Mouse (Mus musculus): ENCODE data around the gene Gpr132. TPM values are rescaled to one million over a fixed set of nuclear protein-coding genes. Genes with fewer than 3 reads are reported as not detected.
"Not testable (repeated sequence)": the region's sequence is repeated elsewhere in the genome, so short reads cannot be mapped to it uniquely, and the experiment has no call there.

The Gpr132 gene
- polyA plus RNA-seq, 1 experiment from 2014 or later = 0.11 TPM

GRCm38 (mm10) chr12:112828501-112829243, 39.4 kb downstream of the Gpr132 start:
- H3K4me2 ChIP-seq (replicated peaks) = peak overlapping the region; percentile 80

DNA sequence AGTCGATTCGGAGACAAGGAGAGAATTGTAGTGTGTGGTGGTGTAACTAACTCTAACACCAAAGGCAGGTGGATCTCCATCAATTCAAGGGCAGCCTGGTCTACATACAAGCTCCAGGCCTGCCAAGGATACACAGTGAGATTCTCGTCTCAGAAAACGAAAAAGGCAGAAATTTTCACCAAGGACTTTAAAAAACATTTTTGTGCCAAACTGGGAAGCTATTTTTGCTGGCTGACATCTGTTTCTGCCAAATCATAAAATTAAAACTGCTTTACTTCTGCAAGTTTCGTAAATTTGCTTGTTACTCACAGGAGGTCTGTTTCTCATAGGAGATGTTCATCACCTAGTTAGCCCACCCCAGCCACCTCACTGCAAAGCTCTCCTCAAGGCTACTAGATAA, 42.1 kb downstream of the Gpr132 start:
- Histone ChIP-seq H3K36me3 (peaks cover 52% of the 10 kb centered on the region), H3K4me2 (replicated peaks) (peak overlapping the region; percentile 80), H3K27me3 (no peaks in the 10 kb centered on the region), H3K9me3 (no peaks in the 10 kb centered on the region), H3K4me3 (peak overlapping the region; percentile 95; the same call in 1 of the 2 replicates), H3K9ac (peak overlapping the region; percentile 95), H3K27ac (no peak overlapping the region), H3K4me1 (peaks cover 54% of the 10 kb centered on the region)
- 84% methylated on average over 5 of the region's 5 CpGs for WGBS
- ATAC-seq (ENCODE audit: low FRiP score, low read depth) = no peak

More at GRCm38 (mm10) chr12:112828501-112829243, 39.4 kb downstream of the Gpr132 start:
- H3K4me1 ChIP-seq = peaks cover 45% of the 10 kb centered on the region
- H3K4me3 ChIP-seq = peak overlapping the region; percentile 95
- H3K27me3 ChIP-seq = no peaks in the 10 kb centered on the region
- H3K36me3 ChIP-seq = peaks cover 53% of the 10 kb centered on the region
- peak overlapping the region; percentile 87 for H3K27ac ChIP-seq
- peak overlapping the region; percentile 95 for H3K9ac ChIP-seq
- WGBS = under 1% methylated on average over 45 of the region's 51 CpGs
- ATAC-seq (ENCODE audit: low FRiP score, low read depth) = peak; percentile 83
- no peaks in the 10 kb centered on the region for H3K9me3 ChIP-seq

DNA sequence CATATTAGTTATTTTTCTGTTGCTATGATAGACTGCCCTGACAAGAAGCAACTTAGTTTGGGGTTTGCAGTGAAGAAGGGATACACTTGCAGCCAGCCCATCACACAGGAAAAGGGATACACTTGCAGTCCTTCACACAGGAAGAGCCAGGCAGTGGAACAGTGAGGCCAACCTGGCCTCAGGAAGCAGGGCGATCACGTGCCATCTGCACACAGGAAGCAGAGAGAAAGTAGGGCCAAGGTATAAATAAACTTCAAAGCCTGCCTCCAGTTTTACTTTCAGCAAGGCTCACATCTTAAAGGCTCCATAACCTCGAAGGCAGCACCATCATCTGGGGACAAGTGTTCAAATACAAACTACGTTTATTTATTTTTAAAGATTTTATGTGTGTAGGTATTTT, 44.8 kb downstream of the Gpr132 start:
- Histone ChIP-seq H3K9me3 (no peaks in the 10 kb centered on the region), H3K4me3 (no peak overlapping the region), H3K27me3 (no peaks in the 10 kb centered on the region), H3K4me1 (peaks cover 46% of the 10 kb centered on the region), H3K9ac (0 out of 2 replicates have a peak overlapping the region, but pooled peaks have one; percentile 43), H3K27ac (no peak overlapping the region), H3K36me3 (peaks cover 79% of the 10 kb centered on the region), H3K4me2 (replicated peaks) (no peak overlapping the region)
- ATAC-seq (ENCODE audit: low FRiP score, low read depth) = no peak
- WGBS = 75% methylated on average over 4 of the region's 4 CpGs

DNA sequence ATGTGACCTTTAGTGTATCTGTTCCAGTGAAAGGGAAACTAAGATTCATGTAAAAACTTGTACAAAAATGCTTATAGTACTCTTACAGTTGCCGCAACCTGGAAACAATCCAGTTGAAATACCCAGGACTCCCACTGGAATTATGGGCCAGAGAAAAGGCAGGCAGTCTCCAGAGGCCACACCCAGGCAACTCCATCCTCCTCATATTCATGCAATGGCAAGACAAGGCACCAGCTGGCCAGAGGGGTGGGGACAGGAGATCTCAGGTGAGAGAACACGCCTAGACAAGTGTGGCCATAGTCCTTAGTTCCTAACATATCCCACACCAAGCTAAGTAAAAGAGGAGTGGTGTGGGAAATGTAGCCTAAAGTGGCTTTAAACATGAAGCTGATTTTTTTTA, 45.4 kb downstream of the Gpr132 start:
- H3K4me1 ChIP-seq = peaks cover 40% of the 10 kb centered on the region
- H3K4me2 ChIP-seq (replicated peaks) = no peak overlapping the region
- no peaks in the 10 kb centered on the region for H3K9me3 ChIP-seq
- H3K4me3 ChIP-seq = no peak overlapping the region
- WGBS = 69% methylated on average over 2 of the region's 2 CpGs
- peaks cover 80% of the 10 kb centered on the region for H3K36me3 ChIP-seq
- H3K27ac ChIP-seq = no peak overlapping the region
- ATAC-seq (ENCODE audit: low FRiP score, low read depth) = no peak
- no peak overlapping the region for H3K9ac ChIP-seq
- H3K27me3 ChIP-seq = no peaks in the 10 kb centered on the region

DNA sequence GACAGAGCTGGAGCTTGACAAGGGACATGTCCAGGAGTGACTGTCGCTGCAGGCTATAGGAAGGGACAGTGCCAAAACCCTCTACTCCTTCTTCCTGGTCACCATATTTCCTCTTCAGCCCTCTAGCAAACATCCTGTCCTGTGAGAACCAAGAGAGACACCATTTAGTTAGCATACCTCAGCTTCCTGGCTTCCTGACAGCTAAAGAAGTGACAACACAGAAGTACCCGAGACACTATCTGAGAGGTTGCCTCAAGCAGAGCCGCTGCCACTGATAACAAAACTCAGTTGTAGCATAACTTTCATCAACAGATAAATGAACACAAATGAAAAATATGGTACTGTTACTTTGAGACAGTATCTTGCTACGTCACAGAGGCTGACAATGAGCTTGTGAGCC, 46.1 kb downstream of the Gpr132 start:
- Histone ChIP-seq H3K4me1 (peaks cover 33% of the 10 kb centered on the region), H3K27me3 (no peaks in the 10 kb centered on the region), H3K9ac (no peak overlapping the region), H3K9me3 (no peaks in the 10 kb centered on the region), H3K27ac (no peak overlapping the region), H3K4me3 (no peak overlapping the region), H3K36me3 (peaks cover 79% of the 10 kb centered on the region), H3K4me2 (replicated peaks) (no peak overlapping the region)
- 87% methylated on average over 4 of the region's 4 CpGs for WGBS
- no peak for ATAC-seq (ENCODE audit: low FRiP score, low read depth)

- Histone ChIP-seq H3K4me1 (peaks cover 26% of the 10 kb centered on the region), H3K9me3 (no peaks in the 10 kb centered on the region), H3K9ac (no peak overlapping the region), H3K27ac (no peak overlapping the region), H3K4me2 (replicated peaks) (no peak overlapping the region), H3K4me3 (no peak overlapping the region), H3K27me3 (no peaks in the 10 kb centered on the region), H3K36me3 (peaks cover 74% of the 10 kb centered on the region)
- ATAC-seq (ENCODE audit: low FRiP score, low read depth) = no peak
- 68% methylated on average over 1 of the region's 1 CpGs for WGBS
Measured at GRCm38 (mm10) chr12:112821216-112821615, 46.8 kb downstream of the Gpr132 start.

DNA sequence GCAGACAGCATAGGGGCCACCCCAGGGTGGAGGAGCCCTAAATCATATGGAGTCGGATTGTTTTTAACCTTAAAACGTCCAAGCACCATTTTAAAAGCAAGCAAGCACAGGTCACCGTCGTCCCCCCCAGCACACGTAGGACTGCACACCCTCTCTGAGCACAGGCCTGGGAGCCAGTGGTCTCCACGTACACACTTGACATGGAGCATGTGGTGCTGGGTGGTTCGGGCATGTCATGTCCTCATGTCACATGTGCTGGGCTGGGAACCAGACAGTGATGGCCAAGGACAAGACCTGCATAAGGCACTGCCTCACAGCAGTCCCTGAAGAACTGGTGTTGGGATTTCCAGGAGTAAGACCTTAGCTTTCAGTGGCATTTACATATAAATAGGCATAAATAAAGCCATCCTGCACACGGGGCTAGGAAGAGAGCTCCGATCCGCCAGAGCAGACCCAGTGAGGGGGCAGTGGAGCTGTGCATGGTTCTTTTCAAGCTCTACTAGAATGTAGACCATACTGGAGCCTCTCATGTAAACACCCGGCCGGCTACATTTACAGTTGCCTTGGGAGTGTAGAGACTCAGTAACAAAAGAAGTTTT, 47.5 kb downstream of the Gpr132 start:
- Histone ChIP-seq H3K9ac (no peak overlapping the region), H3K36me3 (peaks cover 67% of the 10 kb centered on the region), H3K27me3 (no peaks in the 10 kb centered on the region), H3K9me3 (no peaks in the 10 kb centered on the region), H3K4me1 (peaks cover 19% of the 10 kb centered on the region), H3K27ac (no peak overlapping the region), H3K4me2 (replicated peaks) (no peak overlapping the region), H3K4me3 (no peak overlapping the region)
- WGBS = 87% methylated on average over 12 of the region's 12 CpGs
- no peak for ATAC-seq (ENCODE audit: low FRiP score, low read depth)

- 89% methylated on average over 8 of the region's 8 CpGs for WGBS
- peaks cover 14% of the 10 kb centered on the region; the same call in 1 of the 2 replicates for H3K4me1 ChIP-seq
- peaks cover 68% of the 10 kb centered on the region for H3K36me3 ChIP-seq
- no peaks in the 10 kb centered on the region for H3K27me3 ChIP-seq
- H3K4me2 ChIP-seq (replicated peaks) = no peak overlapping the region
- H3K9ac ChIP-seq = no peak overlapping the region
- H3K4me3 ChIP-seq = no peak overlapping the region
- H3K27ac ChIP-seq = no peak overlapping the region
- no peaks in the 10 kb centered on the region for H3K9me3 ChIP-seq
- no peak for ATAC-seq (ENCODE audit: low FRiP score, low read depth)
Measured at GRCm38 (mm10) chr12:112819057-112819662, 48.9 kb downstream of the Gpr132 start.

GRCm38 (mm10) chr12:112816866-112817265, 51.2 kb downstream of the Gpr132 start:
- H3K4me3 ChIP-seq; H3K27ac ChIP-seq; ATAC-seq (ENCODE audit: low FRiP score, low read depth); H3K9ac ChIP-seq; H3K27me3 ChIP-seq; H3K4me1 ChIP-seq; H3K9me3 ChIP-seq; H3K4me2 ChIP-seq (replicated peaks): not testable (repeated sequence)
- 79% methylated on average over 7 of the region's 7 CpGs for WGBS
- H3K36me3 ChIP-seq = peaks cover 79% of the 10 kb centered on the region

GRCm38 (mm10) chr12:112816294-112816693, 51.7 kb downstream of the Gpr132 start:
- WGBS = 52% methylated on average over 4 of the region's 4 CpGs
- Histone ChIP-seq H3K36me3 (peaks cover 75% of the 10 kb centered on the region), H3K4me3 (no peak overlapping the region), H3K4me1 (no peaks in the 10 kb centered on the region), H3K27me3 (no peaks in the 10 kb centered on the region), H3K9ac (no peak overlapping the region), H3K9me3 (no peaks in the 10 kb centered on the region), H3K27ac (no peak overlapping the region), H3K4me2 (replicated peaks) (no peak overlapping the region)
- ATAC-seq (ENCODE audit: low FRiP score, low read depth) = no peak

DNA sequence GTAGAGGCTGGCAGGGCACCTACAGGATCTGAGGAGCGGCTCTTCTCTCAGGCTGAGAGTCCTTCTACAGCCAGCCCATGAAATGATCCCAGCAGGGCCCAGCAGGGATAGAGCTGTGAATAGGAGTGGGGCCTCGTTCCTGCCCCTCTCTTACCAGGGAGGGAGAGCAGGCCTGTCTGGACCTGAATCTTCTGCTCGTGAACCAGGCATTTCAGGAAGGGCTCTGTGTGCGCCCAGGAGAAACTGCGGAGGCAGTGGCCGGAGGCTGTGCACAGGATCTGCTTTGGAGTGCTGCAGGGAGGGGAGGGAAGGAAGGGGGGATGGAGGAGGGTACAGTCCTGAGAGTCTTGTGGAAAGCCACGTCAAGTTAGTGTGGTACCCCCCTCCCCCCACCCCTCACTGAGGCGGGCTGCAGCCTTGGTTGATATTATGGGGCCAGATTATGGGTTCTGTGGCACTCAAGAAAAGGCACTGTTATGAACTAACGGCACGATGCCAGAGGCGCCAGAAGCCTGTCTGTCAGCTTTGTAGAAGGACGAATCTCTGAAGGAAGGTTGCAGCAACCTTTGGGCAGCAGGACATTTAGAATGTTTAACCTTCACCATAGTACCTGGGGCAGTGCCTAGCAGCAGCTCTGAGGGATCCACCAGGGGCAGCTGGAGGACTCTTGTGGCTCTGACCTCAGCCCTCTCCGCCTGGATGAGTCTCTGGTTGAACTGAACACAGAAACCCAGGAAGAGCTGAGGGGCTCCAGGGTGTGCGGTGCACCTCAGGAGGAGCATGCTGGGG, 53.2 kb downstream of the Gpr132 start:
- Histone ChIP-seq H3K4me1 (peaks cover 4% of the 10 kb centered on the region; the same call in 1 of the 2 replicates), H3K4me2 (replicated peaks) (no peak overlapping the region), H3K9me3 (no peaks in the 10 kb centered on the region), H3K27ac (no peak overlapping the region), H3K9ac (no peak overlapping the region), H3K4me3 (no peak overlapping the region), H3K27me3 (peaks cover 12% of the 10 kb centered on the region), H3K36me3 (peaks cover 62% of the 10 kb centered on the region)
- ATAC-seq (ENCODE audit: low FRiP score, low read depth) = no peak
- 76% methylated on average over 14 of the region's 14 CpGs for WGBS

DNA sequence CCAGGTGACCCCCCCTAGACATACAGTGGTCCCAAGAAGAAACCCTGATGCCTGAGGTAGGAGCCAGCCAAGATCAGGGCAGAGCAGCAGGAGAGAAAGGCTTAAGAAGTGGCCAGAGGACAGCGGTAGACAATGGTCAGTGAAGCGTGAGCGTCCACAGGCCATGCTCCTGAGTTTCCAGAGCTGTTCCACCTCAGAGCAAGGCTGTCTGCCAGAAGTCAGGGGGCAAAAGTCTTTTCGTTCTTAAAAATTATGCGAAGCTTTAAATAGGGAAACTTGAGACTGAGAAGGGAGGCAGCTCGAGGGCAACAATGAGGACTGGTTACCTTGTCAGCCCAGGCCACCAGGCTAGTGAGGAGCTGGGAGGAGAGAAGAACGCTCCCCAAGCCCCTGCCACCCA, 54.7 kb downstream of the Gpr132 start:
- Histone ChIP-seq H3K4me1 (peaks cover 15% of the 10 kb centered on the region), H3K27me3 (peaks cover 19% of the 10 kb centered on the region), H3K4me2 (replicated peaks) (no peak overlapping the region), H3K27ac (no peak overlapping the region), H3K36me3 (peaks cover 47% of the 10 kb centered on the region), H3K4me3 (no peak overlapping the region), H3K9me3 (no peaks in the 10 kb centered on the region), H3K9ac (no peak overlapping the region)
- no peak for ATAC-seq (ENCODE audit: low FRiP score, low read depth)
- 88% methylated on average over 7 of the region's 7 CpGs for WGBS

Measured in limb, embryonic 13.5 days (tissue).